Mouse (Mus musculus) cortical plate, adult 2 months (tissue): ENCODE measurements around the gene Rnf212b.

Experiments
- CTCF ChIP-seq: fragments of 200-500 bp; IDR thresholded peaks from 2 replicates; pipeline ENCODE4 v1.5.1; 2011; ENCODE audit warnings: mild to moderate bottlenecking, control low read depth, low read length; ENCODE audit not compliant: insufficient read depth; ENCODE audit errors: extremely low read depth
- POLR2A ChIP-seq: fragments of 200-500 bp; IDR thresholded peaks from 2 replicates; pipeline ENCODE4 v1.6.1; 2011; ENCODE audit warnings: mild to moderate bottlenecking, low read length, control low read depth; ENCODE audit not compliant: insufficient read depth; ENCODE audit errors: extremely low read depth

DNA sequence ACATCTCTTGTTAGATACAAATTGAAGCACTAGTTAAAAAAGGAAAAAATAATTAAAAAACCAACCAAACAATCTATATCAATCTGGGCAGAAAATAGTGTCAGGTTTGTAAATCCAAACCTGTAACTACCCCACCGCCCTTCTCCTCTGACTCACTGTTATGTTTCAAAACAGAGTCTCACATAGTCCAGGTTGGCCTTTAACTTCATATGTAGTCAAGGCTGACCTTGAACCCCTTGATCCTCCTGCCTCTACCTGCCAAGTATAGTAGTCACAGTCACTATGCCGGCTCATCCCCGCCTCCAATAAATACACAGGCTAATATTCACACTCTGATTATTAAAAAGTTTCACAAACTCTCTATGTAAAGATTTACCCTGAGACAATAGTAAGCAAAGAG is 41.8 kb downstream of the Rnf212b start:
- no peak for TF ChIP-seq POLR2A
- TF ChIP-seq CTCF: no peak
